Mouse (Mus musculus) lung, adult 18-20 months (tissue): Measurements from ENCODE around the gene Gm9789.
"Not testable (repeated sequence)": the region's sequence is repeated elsewhere in the genome, so short reads cannot be mapped to it uniquely, and the experiment has no call there.

Experiments
- DNase-seq, 2 experiments: peaks; one replicate each; pipeline ENCODE4 v3.0.0; 2022; ENCODE audit warnings: mixed read lengths in 2 of 2

Gene Gm9789

DNA sequence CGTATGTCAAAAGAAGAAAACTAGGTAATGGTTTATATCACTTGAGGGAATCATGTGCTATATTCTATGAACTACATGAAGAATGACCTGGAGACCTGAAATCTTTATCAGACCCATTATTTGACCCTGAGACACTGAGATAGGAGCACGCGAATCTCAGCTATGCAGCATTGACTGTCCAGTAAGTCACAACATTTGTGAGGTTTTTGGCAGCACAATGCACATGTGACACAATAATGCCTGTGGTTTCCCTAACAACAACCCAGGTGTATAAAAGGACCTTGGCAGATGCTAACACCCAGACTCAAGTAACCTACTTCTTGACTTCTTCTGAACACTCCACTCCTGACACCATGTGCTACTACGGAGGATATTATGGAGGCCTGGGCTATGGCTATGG is at the start of gene Gm9789:
Gene Gm9789 (plus strand): TSS at position 301 of the 400 bp plus-strand sequence.
- DNase-seq: no peak

DNA sequence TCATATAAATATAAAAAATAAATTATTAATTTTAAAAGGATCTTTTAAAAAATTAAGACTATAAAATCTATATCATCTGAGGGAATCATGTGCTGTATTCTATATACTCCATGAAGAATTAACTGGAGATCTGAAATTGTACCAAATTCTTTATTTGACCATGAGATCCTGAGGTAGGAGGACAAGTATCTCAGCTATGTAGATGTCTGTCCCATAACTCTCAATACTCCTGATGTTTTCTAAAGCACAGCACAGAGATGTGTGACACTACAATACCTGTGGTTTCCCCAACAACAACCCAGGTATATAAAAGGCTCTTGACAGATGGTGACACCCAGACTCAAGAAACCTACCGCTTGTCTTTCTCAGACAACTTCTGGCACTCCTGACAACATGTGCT is 17.2 kb upstream of the Gm9789 start, which contains the start of gene Gm6358:
Gene Gm6358 (plus strand): TSS at position 301 of the 400 bp plus-strand sequence.
- DNase-seq: no peak

DNA sequence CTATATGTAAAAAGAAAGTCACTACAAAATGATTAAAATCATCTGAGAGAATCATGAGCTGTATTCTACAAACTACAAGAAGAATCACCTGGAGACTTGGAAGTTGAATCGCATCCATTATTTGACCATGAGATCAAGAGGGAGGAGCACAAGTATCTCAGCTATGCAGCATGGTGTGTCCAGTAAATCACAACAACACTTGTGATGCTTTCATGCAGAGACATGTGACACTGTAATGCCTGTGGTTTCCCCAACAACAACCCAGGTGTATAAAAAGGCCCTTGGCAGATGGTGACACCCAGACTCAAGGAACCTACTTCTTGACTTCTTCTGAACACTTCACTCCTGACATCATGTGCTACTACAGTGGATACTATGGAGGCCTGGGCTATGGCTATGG is 7.0 kb upstream of the Gm9789 start, which contains the start of gene Gm10061:
Gene Gm10061 (plus strand): TSS at position 301 of the 400 bp plus-strand sequence.
- no peak for DNase-seq

DNA sequence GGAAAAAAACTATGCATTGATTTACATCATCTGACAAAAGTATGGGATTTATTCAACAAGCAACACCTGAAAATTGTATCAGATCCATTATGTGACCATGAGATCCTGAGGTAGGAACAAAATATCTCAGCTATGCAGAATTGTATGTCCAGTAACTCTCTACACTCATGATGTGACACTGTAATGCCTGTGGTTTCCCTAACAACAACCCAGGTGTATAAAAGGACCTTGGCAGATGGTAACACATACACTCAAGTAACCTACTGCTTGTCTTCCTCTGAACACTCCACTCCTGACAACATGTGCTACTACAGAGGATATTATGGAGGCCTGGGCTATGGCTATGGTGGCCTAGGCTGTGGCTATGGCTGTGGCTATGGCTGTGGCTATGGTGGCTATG is 11.4 kb downstream of the Gm9789 start, which contains the start of gene Gm7735:
Gene Gm7735 (plus strand): TSS at position 301 of the 400 bp plus-strand sequence.
- DNase-seq: not testable (repeated sequence)

DNA sequence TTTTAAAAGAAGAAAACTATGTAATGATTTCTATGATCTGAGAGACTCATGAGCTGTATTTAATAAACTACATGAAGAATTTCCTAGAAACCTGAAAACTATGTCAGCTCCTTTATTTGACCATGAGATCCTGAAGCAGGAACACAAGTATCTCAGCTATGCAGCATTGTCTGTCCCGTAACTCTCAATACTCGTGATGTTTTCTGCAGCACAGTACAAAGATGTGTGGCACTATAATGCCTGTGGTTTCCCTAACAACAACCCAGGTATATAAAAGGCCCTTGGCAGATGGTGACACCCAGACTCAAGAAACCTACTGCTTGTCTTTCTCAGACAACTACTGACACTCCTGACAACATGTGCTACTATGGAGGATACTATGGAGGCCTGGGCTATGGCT is 16.7 kb downstream of the Gm9789 start, which contains the start of gene 1110057P08Rik:
Gene 1110057P08Rik (plus strand): TSS at position 301 of the 400 bp plus-strand sequence.
- DNase-seq: no peak

- DNase-seq: no peak
Observed at GRCm38 (mm10) chr16:89188621-89189020, 30.9 kb downstream of the Gm9789 start.

GRCm38 (mm10) chr16:89205561-89205960 is 47.8 kb downstream of the Gm9789 start, which contains the start of gene Krtap20-2:
TSS of gene Krtap20-2 (plus strand) at chr16:89205861.
- DNase-seq: no peak
